Mouse (Mus musculus) heart, postnatal 0 days (tissue): ENCODE measurements around the gene Itpkc. TPM values are rescaled to one million over a fixed set of nuclear protein-coding genes. Genes with fewer than 3 reads are reported as not detected.

ENCODE experiments used
- ATAC-seq: fragments of 200-750 bp; cut with Nextera tagmentation; 2 replicates; pipeline ENCODE4 v1.8.0; 2017; ENCODE audit warnings: low read depth, moderate number of reproducible peaks, moderate library complexity; ENCODE audit not compliant: insufficient read depth
- DNase-seq: peaks from one replicate; pipeline ENCODE4 v3.0.0-alpha.2; 2016; ENCODE audit warnings: low spot score
- H3K27ac ChIP-seq: fragments of 300-500 bp; sonication (generic); 2 replicates; pipeline ENCODE4 v1.5.1; 2014; ENCODE audit warnings: low read depth, mild to moderate bottlenecking
- H3K27me3 ChIP-seq: fragments of 300-500 bp; sonication (generic); 2 replicates; pipeline ENCODE4 v1.6.1; 2014; ENCODE audit warnings: low read length, mixed read lengths; ENCODE audit not compliant: control insufficient read depth, insufficient read depth
- H3K36me3 ChIP-seq: fragments of 300-500 bp; sonication (generic); replicated peaks from 2 replicates; pipeline ENCODE4 v1.6.1; 2014; ENCODE audit warnings: low read length, mixed read lengths; ENCODE audit not compliant: control insufficient read depth, insufficient read depth
- H3K4me1 ChIP-seq: fragments of 300-500 bp; sonication (generic); 2 replicates; pipeline ENCODE4 v1.6.1; 2014; ENCODE audit warnings: antibody characterized with exemption; ENCODE audit not compliant: control insufficient read depth, insufficient read depth
- H3K4me2 ChIP-seq: fragments of 300-500 bp; sonication (generic); 2 replicates; pipeline ENCODE4 v1.6.1; 2014; ENCODE audit warnings: low read depth, mild to moderate bottlenecking, low read length, moderate library complexity
- H3K4me3 ChIP-seq: fragments of 300-500 bp; sonication (generic); 2 replicates; pipeline ENCODE4 v1.5.1; 2014; ENCODE audit warnings: low read depth, low read length
- H3K9ac ChIP-seq: fragments of 300-500 bp; sonication (generic); replicated peaks from 2 replicates; pipeline ENCODE4 v1.6.1; 2014; ENCODE audit warnings: low read depth, low read length, mixed read lengths
- H3K9me3 ChIP-seq: fragments of 300-500 bp; sonication (generic); replicated peaks from 2 replicates; pipeline ENCODE4 v1.6.1; 2016; ENCODE audit warnings: low read length; ENCODE audit not compliant: control insufficient read depth
- CTCF ChIP-seq: IDR thresholded peaks from 2 replicates; pipeline ENCODE4 v1.5.1; 2016; ENCODE audit warnings: antibody characterized with exemption, control low read depth, low read depth
- EP300 ChIP-seq: IDR thresholded peaks from 2 replicates; pipeline ENCODE4 v1.6.1; 2016; ENCODE audit warnings: antibody characterized with exemption, low read depth
- WGBS: fragments of 180-500 bp; shearing (Covaris S2); extraction: QIAGEN DNeasy Blood & Tissue Kit; methylation state at CpG from one replicate; pipeline ENCODE4 v1.1.7; 2014; 5-methylcytosine and 5-hydroxymethylcytosine counted together
- polyA plus RNA-seq: library from polyadenylated mRNA; unstranded; fragments of >200 nt; fragmentation: Nextera tagmentation; extraction: Ambion mirVana; gene quantifications from 2 replicates; pipeline ENCODE4 v1.2.1, GENCODE M21; 2015
- total RNA-seq: library from RNA; depleted of rRNA; stranded (reverse); fragments of >200 nt; gene quantifications from 2 replicates; pipeline ENCODE4 v1.2.3, GENCODE M21; 2014; ENCODE audit warnings: low replicate concordance

Gene Itpkc
- total and polyA plus RNA-seq, 2 experiments from 2014 or later: 1.3 to 14.7 TPM

DNA sequence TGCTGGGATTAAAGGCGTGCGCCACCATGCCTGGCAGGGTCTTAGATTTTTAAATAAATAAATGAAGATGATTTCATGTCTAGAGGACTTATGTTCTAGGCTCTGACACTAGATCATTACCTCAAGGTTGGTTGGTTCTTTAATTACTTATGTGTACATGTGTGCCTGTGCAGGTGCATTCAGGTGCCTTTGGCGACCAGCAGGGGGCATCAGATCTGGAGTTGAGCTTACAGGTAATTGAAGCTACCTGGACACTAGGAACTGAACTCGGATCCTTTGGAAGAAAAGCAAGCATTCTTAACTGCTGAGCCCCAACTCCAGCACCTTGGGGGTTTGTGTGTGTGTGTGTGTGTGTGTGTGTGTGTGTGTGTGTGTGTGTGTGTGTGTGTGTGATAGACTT lies 2.3 kb upstream of the Itpkc start:
- Histone ChIP-seq H3K4me2 (no peak overlapping the region), H3K4me1 (peaks cover 24% of the 10 kb centered on the region), H3K27ac (no peak overlapping the region), H3K27me3 (no peaks in the 10 kb centered on the region), H3K9me3 (no peaks in the 10 kb centered on the region), H3K4me3 (no peak overlapping the region), H3K36me3 (no peaks in the 10 kb centered on the region), H3K9ac (no peak overlapping the region)
- DNase-seq (no peak), ATAC-seq (no peak)
- TF ChIP-seq CTCF (no peak), EP300 (no peak)
- WGBS: 70% methylated on average over 4 of the region's 4 CpGs

DNA sequence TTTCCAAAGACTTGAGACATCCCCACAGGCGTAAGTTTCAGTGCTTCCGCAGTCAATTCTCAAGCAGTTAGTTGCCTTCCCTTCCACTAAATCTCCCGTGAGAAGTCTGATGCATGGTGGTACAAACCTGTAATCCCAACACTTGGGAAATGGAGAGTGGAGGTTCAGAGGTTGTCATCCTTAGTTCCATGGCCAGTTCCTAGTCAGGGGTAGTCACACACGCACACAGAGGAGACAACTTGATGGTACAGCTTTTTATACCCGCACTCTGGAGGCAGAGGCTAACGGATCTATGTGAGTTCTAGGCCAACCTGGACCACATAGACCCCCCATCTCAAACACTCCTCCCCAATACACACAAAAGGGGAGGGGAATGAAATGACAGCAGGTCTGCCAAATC lies 404 bp upstream of the Itpkc start:
- Histone ChIP-seq H3K27me3 (no peaks in the 10 kb centered on the region), H3K36me3 (no peaks in the 10 kb centered on the region), H3K4me1 (peaks cover 24% of the 10 kb centered on the region), H3K9ac (peak overlapping the region; percentile 75), H3K9me3 (no peaks in the 10 kb centered on the region), H3K27ac (peak overlapping the region; percentile 84), H3K4me3 (peak overlapping the region; percentile 73), H3K4me2 (peak overlapping the region; percentile 79)
- DNase-seq (no peak), ATAC-seq (no peak)
- TF ChIP-seq EP300 (no peak), CTCF (no peak)
- 12% methylated on average over 6 of the region's 6 CpGs for WGBS

- Histone ChIP-seq H3K27me3 (no peaks in the 10 kb centered on the region), H3K9ac (peak overlapping the region; percentile 75), H3K27ac (peak overlapping the region; percentile 84), H3K9me3 (no peaks in the 10 kb centered on the region), H3K4me3 (peak overlapping the region; percentile 73), H3K36me3 (no peaks in the 10 kb centered on the region), H3K4me2 (peak overlapping the region; percentile 79), H3K4me1 (peaks cover 20% of the 10 kb centered on the region)
- ATAC-seq (no peak; the same call in 1 of the 2 replicates), DNase-seq (no peak)
- TF ChIP-seq EP300 (no peak), CTCF (no peak)
- 2% methylated on average over 10 of the region's 10 CpGs for WGBS
Observed at GRCm38 (mm10) chr7:27227676-27228075, 785 bp downstream of the Itpkc start.

- no peak overlapping the region for H3K27ac ChIP-seq
- peaks cover 17% of the 10 kb centered on the region for H3K4me1 ChIP-seq
- H3K27me3 ChIP-seq: no peaks in the 10 kb centered on the region
- peak overlapping the region; percentile 79 for H3K4me2 ChIP-seq
- no peaks in the 10 kb centered on the region for H3K9me3 ChIP-seq
- no peak for ATAC-seq
- DNase-seq: no peak
- H3K4me3 ChIP-seq: peak overlapping the region; percentile 73
- H3K9ac ChIP-seq: peak overlapping the region; percentile 75; the same call in 1 of the 2 replicates
- TF ChIP-seq CTCF (no peak), EP300 (no peak)
- no peaks in the 10 kb centered on the region for H3K36me3 ChIP-seq
- WGBS: 37% methylated on average over 9 of the region's 9 CpGs
Observed at GRCm38 (mm10) chr7:27227276-27227675, 1.2 kb downstream of the Itpkc start.

- no peak for TF ChIP-seq CTCF
- TF ChIP-seq EP300: no peak
- DNase-seq (no peak), ATAC-seq (no peak)
- no peak overlapping the region for H3K4me3 ChIP-seq
- no peaks in the 10 kb centered on the region for H3K9me3 ChIP-seq
- H3K4me2 ChIP-seq: no peak overlapping the region
- no peak overlapping the region for H3K27ac ChIP-seq
- H3K9ac ChIP-seq: peak overlapping the region; percentile 30; the same call in 1 of the 2 replicates
- H3K4me1 ChIP-seq: peaks cover 16% of the 10 kb centered on the region
- 0 out of 2 replicates have a peak, but pooled peaks cover 1% of the 10 kb centered on the region for H3K36me3 ChIP-seq
- H3K27me3 ChIP-seq: no peaks in the 10 kb centered on the region
- 79% methylated on average over 11 of the region's 11 CpGs for WGBS
Observed at GRCm38 (mm10) chr7:27224877-27225575, 3.4 kb downstream of the Itpkc start.

DNA sequence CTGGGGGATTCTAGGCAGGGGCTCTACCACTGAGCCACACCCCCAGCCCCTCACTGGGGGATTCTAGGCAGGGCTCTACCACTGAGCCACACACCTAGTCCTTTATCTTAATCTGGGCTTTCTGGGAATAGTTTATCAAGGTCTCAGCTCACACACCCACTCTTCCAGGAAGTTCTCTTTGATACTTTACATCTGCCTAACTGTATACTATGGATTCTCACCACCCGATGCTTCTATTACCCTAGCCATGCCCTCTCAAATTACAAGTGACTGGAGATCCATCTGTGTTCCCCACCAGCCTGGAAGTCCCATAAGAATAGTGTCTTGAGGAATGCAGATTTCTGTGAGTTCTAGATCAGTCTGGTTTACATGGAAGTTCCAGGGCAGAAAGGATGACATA lies 5.9 kb downstream of the Itpkc start:
- no peak for ATAC-seq

More for the DNA sequence above, 5.9 kb downstream of the Itpkc start:
- Histone ChIP-seq H3K4me1 (peaks cover 13% of the 10 kb centered on the region), H3K36me3 (peaks cover 14% of the 10 kb centered on the region), H3K27ac (no peak overlapping the region), H3K4me3 (no peak overlapping the region), H3K27me3 (no peaks in the 10 kb centered on the region), H3K4me2 (no peak overlapping the region), H3K9me3 (no peaks in the 10 kb centered on the region), H3K9ac (no peak overlapping the region)
- TF ChIP-seq EP300: no peak
- TF ChIP-seq CTCF: no peak
- DNase-seq: no peak
- WGBS: 68% methylated on average over 1 of the region's 1 CpGs
